Mouse (Mus musculus): ENCODE data around the gene Rasgrf1.

Gene Rasgrf1

DNA sequence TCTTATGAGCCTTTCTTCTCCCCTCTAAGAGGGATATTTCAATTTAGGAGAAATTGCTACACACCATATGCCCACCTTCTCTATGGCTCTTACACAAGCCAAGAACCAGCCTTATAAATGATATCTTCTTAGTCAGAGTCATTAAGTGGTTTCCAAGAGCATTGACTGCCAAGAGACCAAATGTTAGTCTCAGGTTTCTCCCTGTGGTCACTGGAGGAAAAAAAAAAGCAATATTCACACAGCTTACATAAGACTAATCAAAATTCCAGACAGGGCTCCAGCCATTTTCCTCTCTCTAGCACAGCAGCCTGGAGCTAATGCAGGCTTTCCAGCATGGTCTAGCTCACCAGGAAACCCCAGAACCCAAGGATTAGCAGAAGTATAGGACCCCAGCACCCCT is 3.1 kb upstream of the Rasgrf1 start:
- DNase-seq (ENCODE audit: low spot score), result no peak

DNA sequence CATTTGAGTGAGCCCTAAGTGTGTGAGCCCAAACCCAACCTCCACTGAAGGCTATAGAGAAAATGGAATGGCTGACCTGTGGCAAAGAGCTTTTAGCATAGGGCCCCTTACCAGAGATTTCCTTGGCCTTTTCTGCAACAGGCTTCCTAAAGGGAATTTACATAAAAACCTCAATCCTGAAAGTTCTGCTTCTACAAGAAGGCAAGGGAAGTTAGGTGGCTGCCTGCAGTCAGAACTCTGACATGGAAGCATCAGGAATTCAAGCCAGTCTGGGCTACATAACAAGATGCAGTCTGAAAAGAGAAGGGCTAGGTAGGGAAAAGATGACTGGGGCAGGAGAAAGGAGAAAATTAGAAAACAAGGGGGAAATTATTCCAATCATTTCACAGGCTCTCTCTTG is 1.8 kb upstream of the Rasgrf1 start:
- DNase-seq (ENCODE audit: low spot score), result no peak

DNA sequence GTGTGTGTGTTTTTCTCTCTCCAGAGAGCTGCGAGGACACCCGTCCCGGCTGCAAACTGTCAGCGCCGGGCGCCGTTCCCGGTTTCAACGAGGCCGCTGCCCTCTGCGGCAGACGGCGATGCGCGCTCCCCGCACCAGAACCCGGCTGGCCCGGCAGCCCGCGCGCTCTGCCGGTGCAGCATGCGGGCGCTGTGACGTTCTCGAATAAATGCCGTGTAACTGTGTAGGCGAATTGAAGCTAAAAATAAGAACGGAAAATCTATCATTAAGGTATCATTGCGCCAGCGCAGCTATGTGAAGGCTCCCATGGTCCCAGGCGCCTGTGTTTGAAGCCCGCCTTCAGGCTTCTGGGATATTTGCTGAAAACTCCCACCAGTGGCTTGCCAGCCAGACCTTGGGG is 1.1 kb upstream of the Rasgrf1 start:
- DNase-seq (ENCODE audit: low spot score), result peak; percentile 51

DNA sequence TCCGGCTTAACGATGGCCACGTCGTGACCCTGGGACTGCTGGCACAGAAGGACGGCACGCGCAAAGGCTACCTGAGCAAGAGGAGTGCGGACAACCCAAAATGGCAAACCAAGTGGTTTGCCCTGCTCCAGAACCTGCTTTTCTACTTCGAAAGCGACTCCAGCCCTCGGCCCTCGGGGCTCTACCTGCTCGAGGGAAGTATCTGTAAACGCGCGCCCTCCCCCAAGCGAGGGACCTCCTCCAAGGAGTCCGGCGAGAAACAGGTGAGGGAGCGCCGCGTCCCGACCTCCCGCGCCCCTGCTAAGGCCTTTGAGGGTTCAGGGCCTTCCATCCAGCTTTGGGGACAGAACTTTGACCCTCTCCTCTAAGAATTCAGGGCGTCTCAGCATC is 298 bp downstream of the Rasgrf1 start:
- no peak for DNase-seq (ENCODE audit: low spot score)

DNA sequence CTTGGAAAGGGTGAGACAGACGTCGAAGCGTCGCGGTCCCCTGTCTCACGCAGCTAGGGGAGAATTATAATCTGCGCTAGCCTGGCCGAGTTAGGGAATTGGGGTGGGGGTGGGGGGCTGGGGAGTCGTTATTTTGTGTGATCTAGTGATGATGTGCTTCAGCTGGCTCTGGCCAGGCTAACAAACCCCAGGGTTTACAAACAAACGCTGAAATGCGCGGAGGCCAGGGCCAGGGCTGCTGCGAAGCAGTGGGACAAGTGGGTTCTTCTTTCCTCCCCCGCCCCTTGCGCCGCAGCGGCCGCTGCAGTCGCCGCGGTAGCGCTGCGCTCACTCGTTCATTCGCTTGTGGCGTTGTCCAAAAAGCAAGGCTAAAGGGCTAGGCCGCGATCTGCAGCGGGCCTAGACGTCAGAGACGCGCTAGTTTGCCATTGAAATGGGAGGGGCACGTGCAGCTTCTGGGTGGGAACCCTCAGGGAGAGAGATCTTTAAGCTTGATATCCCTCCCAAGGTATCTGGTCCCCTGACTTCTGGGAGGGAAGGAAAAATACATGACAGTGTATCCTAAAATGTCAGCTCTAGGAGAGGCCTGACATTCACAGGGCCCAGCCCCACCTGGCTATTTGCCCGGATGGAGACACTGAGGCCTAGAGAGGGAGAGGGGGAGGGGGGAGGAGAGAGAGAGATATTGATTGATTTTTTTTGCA is 1.2 kb downstream of the Rasgrf1 start:
- DNase-seq (ENCODE audit: low spot score), result no peak

DNA sequence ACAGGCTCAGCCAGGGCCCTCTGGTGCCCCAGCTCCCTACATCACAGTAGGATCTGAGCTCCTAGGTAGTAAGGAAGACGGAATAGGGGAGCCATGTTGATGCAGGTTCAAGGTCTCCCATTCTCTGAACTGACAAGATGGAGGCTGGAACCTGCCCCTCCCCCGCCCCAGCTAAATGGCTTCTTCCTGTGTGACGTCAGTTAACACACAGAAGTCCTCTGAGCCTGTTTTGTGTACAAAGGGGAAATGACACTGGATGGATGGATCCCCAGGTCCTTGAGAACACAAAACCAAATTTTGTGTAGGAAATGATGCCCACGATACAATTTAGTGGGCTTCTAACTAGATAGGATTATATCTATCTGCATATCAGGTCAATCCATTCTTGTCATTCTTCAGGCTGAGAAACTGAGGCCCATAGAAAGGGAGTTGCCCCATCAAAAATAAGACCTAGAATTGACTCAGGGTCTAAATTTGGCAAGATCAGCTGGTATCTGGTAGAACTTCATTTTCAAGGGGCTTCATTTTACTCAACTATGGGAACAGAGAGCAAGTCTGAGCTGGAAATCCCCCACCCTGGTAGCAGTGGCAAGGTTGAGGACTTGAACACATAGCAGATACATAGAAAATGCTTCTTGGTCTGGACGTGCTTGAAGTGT is 2.3 kb downstream of the Rasgrf1 start:
- DNase-seq (ENCODE audit: low spot score), result no peak

DNA sequence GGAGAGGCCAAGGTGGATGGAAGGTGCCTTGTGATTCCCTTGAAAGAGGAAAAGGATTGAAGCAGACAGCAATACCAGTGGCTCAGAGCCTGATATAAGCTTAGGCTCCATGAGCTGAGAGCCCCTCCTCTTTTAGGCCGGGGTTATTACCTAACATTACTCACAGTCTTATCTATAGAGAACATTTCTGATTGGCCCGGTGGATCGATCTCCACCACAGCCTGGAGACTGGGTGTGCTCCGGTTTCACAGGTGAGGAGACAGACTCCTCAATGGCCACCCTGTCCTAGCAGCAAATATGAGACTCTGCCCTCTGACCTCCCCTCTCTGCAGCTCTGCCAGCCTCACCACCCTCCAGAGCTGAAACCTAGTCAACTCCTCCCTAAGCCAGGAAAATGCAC is 3.4 kb downstream of the Rasgrf1 start:
- DNase-seq (ENCODE audit: low spot score), result no peak

DNA sequence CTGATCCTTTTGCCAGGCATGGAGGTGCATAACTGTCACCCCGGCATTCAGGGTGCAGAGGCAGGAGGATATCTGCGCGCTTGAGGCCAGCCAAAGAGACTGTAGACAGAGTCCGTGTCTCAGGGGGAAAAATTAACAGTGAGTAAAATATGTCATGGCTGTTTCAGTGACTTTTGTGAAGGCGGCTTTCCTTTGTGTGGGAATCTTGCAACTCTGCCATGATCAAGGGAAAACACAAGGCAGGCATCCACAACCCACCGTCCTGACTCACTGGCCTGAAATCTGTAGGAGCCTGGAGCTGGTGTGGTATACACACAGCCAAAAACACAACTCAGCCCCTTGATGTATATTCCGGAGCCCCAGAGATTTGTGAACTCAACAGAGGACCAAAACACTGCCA is 6.8 kb downstream of the Rasgrf1 start:
- DNase-seq (ENCODE audit: low spot score), result no peak

DNA sequence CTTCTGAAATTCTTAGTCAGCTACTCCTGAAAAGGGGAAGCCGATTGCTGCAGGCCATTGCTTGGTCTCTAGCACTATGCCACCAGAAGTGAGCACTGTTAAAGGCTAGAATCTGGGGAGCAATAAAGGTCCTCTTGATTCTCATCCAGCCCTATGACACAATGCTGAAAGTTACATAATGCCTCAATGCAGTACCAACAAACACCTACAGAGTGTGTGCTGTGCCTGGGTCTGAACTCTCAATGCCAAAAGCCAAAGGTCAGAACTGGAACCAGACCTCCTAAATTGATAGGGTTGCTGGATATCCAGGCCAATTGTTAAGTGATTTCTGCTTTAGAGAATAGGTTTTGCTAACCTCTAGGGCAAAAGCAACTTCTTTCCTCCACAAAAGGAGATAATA is 7.7 kb downstream of the Rasgrf1 start:
- DNase-seq (ENCODE audit: low spot score), result no peak

DNA sequence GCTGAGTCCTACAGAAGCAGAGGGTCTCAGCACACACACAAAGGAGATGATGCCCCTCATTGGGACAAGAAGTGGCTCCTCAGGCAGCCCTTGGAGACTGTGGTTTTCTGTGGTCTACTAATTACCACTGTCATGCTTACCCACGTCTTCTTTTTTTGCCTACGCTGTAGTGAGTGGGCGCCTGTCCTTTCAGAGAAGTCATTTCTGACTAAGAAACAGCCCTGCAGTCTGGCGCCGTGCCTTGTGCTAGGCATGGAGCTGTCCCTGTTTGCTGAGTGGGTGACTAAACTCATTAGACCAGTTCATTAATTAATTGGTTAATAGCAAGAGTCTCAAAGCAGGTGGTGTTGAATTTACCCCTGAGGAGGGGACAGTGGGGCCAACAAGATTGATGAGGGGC is 9.1 kb downstream of the Rasgrf1 start:
- DNase-seq (ENCODE audit: low spot score), result no peak

DNA sequence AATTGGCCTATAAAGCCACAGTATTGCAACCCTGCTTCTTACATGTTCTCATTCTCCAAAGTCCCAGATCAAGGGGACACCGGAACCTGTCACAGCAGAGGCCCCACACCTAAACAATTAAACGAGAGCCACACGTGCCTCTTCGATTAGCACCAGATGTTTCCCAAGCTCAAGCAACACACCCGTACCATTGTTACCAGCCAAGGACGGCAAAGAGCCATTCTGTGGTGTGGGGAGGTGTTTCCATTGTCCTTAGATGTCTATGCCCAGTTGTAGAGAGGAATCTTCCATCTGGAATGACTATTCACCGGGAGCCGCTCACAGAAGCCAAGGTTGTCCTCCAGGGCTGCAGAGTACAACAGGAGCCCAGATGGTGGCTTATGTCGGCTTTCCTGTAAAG is 11.4 kb downstream of the Rasgrf1 start:
- DNase-seq (ENCODE audit: low spot score), result no peak

DNA sequence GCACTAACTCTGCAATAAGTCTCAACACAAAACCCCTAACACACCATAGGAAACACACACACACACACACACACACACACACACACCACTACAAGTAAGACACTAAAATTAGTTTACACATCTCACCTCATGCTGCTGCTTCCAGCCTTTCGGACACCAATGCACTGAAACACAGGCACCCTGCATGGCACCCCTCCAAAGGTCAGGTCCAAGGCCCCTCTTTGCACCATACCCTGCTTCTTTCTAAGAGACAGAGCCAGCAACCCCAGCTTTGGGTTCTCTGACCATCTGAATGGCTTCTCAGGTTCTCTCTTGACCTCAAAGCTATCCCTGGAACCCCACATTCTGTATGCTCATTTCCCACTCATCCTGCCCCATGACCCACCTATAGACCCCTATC is 13.0 kb downstream of the Rasgrf1 start:
- DNase-seq (ENCODE audit: low spot score), result no peak

DNA sequence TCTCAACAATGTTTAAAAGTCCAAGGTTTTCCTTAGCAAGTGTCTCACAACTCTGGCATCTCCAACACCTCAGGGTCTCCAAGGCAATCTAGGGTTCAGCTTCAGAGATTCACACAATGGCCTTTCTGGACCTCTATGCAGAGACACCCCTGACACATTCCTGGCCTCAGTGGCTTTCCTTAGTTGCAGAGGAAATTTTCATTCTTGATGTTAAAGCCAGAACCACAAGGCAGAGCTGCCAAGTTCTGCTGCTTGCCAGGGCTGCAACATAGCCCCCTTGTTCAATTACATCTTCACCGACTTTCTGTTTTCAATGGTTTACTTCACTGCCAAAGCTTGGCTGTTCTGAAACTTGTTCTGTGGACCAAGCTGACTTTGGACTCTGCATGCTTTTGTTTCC is 15.1 kb downstream of the Rasgrf1 start:
- no peak for DNase-seq (ENCODE audit: low spot score)

DNA sequence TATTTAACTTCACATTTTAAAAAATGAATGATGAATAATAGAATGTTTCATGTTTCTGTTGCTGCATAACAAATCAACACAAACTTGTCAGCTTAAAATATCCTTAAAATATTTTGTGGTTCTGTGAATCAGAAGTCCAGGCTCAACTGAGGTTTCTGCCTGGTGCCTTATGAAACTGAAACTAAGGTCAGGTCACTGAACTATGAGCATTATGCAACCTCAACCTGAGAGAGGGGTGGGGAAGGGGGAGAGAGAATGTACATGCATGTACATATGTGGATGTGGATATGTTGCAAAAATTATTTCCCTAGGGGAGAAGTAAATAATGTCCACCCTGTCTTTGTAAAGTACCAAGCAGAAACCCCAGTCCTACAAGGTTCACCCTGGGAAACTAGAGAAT is 18.8 kb downstream of the Rasgrf1 start:
- no peak for DNase-seq (ENCODE audit: low spot score)

DNA sequence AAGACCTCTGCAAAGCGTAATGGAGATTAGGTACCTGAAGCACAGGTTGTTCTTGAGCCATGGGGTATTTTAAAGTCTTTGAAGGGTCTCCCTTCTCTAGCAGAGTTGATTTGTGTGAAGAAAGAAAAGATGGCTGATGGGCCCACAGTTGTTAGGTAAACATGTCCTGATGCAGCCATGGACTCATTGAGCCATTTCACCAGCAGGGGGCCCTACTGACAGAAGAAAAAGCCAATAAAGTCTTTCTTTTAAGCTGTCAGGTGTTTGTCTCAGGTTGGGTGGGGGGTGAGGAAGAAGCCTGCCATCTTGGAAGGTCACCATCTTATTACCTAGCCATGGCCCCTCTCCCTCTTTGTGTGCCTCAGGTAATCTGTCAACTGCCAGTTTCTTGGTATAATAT is 30.7 kb downstream of the Rasgrf1 start:
- DNase-seq (ENCODE audit: low spot score), result no peak

DNA sequence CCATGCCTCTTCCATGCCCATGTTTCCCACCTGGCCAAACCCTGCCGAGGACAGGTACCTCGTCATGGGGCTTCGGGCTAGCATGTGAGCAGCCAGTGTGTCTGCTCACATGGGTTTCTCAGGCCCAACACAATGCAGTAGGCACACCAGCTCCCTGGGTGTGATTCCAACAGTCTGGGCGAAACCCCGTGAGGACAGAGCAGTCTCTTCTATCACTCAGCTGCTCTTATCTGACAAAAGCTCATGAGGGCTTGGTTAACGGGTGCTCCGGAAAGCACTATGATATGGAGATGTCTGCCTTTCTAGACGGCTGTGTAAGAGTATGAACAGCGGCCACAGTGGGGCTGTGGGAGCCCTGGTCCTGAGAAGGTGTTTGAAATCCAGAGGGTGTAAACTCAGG is 37.1 kb downstream of the Rasgrf1 start:
- DNase-seq (ENCODE audit: low spot score), result peak; percentile 33

DNA sequence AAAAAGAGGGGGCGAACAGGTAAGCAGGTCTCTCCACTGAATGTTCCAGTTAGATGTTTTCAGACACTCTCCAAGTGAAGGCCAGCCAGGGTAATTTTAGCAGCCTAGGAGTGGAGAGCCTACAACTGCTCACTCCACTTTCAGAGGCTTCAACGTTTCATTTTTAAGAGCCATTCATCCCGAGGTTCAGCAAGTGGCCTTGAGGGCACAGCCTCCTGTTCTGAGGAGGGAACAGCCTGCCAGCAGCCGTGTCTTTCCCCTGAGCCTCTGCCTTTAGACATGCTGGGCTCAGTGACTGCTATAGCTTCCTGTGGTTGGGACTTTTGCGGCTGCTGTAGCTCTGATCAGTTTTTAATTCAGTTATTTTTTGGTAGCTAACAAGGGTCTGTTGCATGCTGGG is 38.9 kb downstream of the Rasgrf1 start:
- peak; percentile 32 for DNase-seq (ENCODE audit: low spot score)

DNA sequence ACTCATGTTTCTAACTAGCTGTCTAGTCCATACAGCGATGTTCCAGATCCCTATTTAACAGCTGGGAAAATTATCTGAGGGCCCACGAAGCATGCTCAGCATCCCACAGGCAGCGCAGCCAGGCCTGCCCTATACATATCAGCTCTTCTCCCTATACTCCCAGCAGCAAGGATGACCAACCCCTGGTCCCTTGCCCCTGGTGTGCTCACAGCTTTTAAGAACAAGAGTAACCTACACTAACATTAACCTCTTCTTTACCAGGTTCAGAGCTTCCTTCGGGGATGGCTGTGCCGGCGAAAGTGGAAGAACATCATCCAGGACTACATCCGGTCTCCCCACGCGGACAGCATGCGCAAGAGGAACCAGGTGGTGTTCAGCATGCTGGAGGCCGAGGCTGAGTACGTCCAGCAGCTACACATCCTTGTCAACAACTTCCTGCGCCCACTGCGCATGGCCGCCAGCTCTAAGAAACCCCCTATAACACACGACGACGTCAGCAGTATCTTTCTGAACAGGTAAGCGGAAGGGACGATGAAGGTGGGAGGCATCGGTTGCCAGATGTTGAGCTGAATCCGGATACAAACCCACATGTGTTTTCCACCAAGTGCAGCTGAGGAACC is 44.0 kb downstream of the Rasgrf1 start:
- peak; percentile 37 for DNase-seq (ENCODE audit: low spot score)

DNA sequence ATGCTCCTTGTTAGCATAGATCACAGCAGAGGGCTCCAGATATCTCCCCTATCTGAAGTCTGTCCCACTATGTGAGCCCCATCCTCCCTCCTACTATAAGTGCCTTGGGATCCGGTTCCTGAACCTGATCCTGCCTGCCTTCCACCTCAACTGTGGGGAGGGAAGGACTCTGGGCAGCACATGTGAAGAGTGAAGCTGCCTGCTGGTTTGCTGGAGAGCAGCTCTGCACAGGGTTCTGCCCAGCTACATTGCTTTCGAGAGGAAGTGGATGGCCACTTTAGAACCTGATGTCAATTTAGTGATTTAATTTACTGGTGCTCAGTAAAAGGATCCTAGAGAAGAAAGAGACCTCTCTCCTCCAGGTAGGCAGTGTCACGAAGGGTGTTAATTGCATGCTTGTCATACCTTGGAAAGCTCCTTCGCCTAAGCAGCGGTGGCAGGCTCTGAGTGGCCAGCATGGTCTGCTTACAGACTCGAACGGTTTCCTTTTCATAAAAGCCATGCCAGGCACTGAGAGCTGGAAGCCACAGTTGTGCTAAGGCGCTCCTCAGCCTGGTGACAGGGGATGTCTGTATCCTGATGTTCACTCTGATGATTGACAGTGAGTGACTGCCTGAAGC is 45.3 kb downstream of the Rasgrf1 start:
- DNase-seq (ENCODE audit: low spot score), result peak; percentile 31

DNA sequence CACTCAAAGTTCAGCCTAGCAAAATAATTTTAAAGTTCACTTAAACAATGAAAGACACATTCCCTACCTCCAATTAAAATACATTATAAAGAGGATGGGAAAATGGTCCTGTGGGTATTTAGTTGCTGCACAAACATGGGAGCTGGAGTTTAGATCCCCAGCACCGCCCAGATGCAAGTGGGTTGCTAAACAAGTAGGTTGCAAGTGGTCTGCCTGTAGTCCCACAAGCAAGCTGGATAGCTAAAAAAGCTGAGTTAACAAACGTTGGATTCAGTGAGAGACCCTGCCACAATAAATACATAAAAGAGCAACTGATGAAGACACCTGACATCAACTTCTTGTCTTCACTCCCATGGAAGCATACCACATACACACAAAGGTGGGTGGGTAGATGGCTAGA is 49.3 kb downstream of the Rasgrf1 start:
- peak; percentile 23 for DNase-seq (ENCODE audit: low spot score)

DNA sequence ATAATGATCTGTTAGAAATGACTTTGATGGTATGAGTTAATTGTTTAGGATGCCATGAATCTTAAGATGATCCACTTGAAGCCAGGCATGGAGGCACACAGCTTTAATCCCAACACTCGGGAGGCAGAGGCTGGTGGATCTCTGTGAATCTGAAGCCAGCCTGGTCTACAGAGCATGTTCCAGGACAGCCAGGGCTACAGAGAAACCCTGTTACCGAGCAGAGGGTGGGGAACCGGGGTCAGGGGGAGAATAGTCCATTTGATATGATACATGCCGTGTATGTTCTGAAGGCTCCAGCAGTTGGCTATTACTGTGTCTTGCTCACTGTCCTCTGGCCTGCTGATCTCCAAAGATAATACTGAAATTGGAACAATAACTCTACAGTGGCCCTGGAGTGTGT is 54.4 kb downstream of the Rasgrf1 start:
- peak; percentile 23 for DNase-seq (ENCODE audit: low spot score)

DNA sequence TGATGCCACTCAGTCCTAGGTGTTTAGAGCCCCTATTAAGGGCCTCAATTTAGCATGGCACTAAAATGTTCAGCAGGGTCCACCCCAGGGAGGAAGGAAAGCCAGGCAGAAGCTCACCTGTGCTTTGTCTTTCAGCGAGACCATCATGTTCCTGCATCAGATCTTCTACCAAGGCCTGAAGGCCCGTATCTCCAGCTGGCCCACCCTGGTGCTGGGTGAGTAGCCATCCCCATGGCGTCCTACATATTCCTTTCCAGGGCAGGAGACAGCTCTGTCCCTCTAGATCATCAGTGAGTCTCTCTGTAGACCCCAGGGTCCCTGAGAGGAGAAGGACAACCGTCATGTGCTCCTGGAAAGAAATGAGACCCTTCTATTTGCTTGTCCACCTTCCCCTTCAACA is 58.0 kb downstream of the Rasgrf1 start:
- peak; percentile 19 for DNase-seq (ENCODE audit: low spot score)

DNA sequence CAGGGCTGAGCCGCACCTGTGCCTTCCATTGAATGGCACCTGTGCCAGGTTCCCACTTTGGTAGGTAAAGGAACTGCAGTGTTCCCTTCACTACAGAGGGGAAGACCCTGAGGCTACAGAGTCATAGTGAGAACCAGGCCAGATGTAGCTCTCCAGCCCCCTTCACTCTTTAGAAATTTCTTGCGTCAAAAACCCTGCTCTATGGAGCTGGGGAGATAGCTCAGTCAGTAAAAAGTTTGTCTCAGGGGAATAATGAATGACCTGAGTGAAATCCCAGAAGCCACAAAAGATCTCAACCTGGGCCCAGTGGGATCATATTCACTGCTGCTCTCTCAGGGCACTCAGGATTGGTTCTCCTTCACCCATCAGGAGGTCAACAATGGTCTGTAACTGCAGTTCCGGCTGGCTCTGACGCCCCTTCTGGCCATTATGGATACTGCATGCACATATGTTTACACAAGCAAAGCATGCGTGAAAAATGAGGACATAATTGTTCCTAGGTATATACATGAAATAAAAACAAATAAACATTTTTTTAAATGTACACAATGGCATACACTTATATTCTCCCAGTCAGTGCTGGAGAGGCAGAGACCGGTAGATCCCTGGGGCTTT is 59.2 kb downstream of the Rasgrf1 start:
- peak; percentile 43 for DNase-seq (ENCODE audit: low spot score)
